Mouse (Mus musculus) hindbrain, embryonic 11.5 days (tissue): ENCODE data around the gene Syt14. TPM values are rescaled to one million over a fixed set of nuclear protein-coding genes. Genes with fewer than 3 reads are reported as not detected.

Experiments used
- polyA plus RNA-seq: library from polyadenylated mRNA; unstranded; fragments of >200 nt; fragmentation: Nextera tagmentation; extraction: Ambion mirVana; gene quantifications from 2 replicates; pipeline ENCODE4 v1.2.1, GENCODE M21; 2014

Gene Syt14
- polyA plus RNA-seq, 1 experiment from 2014 or later, result 8.7 TPM

Other genes starting within 250 kb of the Syt14 start
- gene Sertad4, start 180.0 kb downstream of the Syt14 start, polyA plus RNA-seq, result 21.3 and 24.8 TPM in 2 replicates
- 11.5 and 12.7 TPM in 2 replicates for gene Diexf, start 94.5 kb upstream of the Syt14 start, polyA plus RNA-seq
- 3.1 and 4.4 TPM in 2 replicates for gene Irf6, start 117.3 kb upstream of the Syt14 start, polyA plus RNA-seq
- 14.6 and 16.2 TPM in 2 replicates for gene A130010J15Rik, start 132.3 kb upstream of the Syt14 start, polyA plus RNA-seq
- gene Traf3ip3, start 165.9 kb upstream of the Syt14 start, polyA plus RNA-seq, result 1.9 and 2.3 TPM in 2 replicates
- 0.12 and 0.38 TPM in 2 replicates for gene Lamb3, start 171.9 kb upstream of the Syt14 start, polyA plus RNA-seq
- gene Hsd11b1, start 228.3 kb upstream of the Syt14 start, polyA plus RNA-seq, result 0.54 TPM in 1 of 2 replicates, not detected in the other
- 6.3 and 7.5 TPM in 2 replicates for gene G0s2, start 237.4 kb upstream of the Syt14 start, polyA plus RNA-seq